Mouse (Mus musculus): Measurements from ENCODE around the gene Gltpd2. TPM values are rescaled to one million over a fixed set of nuclear protein-coding genes. Genes with fewer than 3 reads are reported as not detected.
"Not testable (repeated sequence)": the region's sequence is repeated elsewhere in the genome, so short reads cannot be mapped to it uniquely, and the experiment has no call there.

The Gltpd2 gene
- not detected for total RNA-seq (2021)
- long read RNA-seq, experiment 1 = 0 reads
- long read RNA-seq, experiment 2 = 0 reads

GRCm38 (mm10) chr11:70518923-70519322 lies at the start of gene Gltpd2:
Gltpd2 (plus strand) TSS chr11:70519196.
- no peak for DNase-seq (ENCODE audit: low spot score)

- DNase-seq (ENCODE audit: low spot score) = no peak
Measured at GRCm38 (mm10) chr11:70469764-70470163, 49.2 kb upstream of the Gltpd2 start.

- no peak for DNase-seq (ENCODE audit: low spot score)
Measured at GRCm38 (mm10) chr11:70472716-70473115, 46.3 kb upstream of the Gltpd2 start.

- DNase-seq (ENCODE audit: low spot score) = not testable (repeated sequence)
Measured at GRCm38 (mm10) chr11:70473291-70473690, 45.7 kb upstream of the Gltpd2 start.

- DNase-seq (ENCODE audit: low spot score) = no peak
Measured at GRCm38 (mm10) chr11:70474872-70475534, 44.0 kb upstream of the Gltpd2 start.

- DNase-seq (ENCODE audit: low spot score) = no peak
Measured at GRCm38 (mm10) chr11:70485498-70485897, 33.5 kb upstream of the Gltpd2 start.

GRCm38 (mm10) chr11:70487816-70488215 lies 31.2 kb upstream of the Gltpd2 start:
- DNase-seq (ENCODE audit: low spot score) = peak; percentile 15

- DNase-seq (ENCODE audit: low spot score) = peak; percentile 79
Measured at GRCm38 (mm10) chr11:70489138-70489537, 29.9 kb upstream of the Gltpd2 start.

- no peak for DNase-seq (ENCODE audit: low spot score)
Measured at GRCm38 (mm10) chr11:70489684-70490083, 29.3 kb upstream of the Gltpd2 start.

GRCm38 (mm10) chr11:70499566-70500475 lies 19.2 kb upstream of the Gltpd2 start:
- DNase-seq (ENCODE audit: low spot score) = peak; percentile 24

GRCm38 (mm10) chr11:70500476-70500812 lies 18.6 kb upstream of the Gltpd2 start:
- no peak for DNase-seq (ENCODE audit: low spot score)

- no peak for DNase-seq (ENCODE audit: low spot score)
Measured at GRCm38 (mm10) chr11:70502018-70502417, 17.0 kb upstream of the Gltpd2 start.

GRCm38 (mm10) chr11:70504970-70505369 lies 14.0 kb upstream of the Gltpd2 start, which contains the start of gene Tm4sf5:
Tm4sf5 (plus strand) TSS chr11:70505244.
- DNase-seq (ENCODE audit: low spot score) = no peak

- peak; percentile 77 for DNase-seq (ENCODE audit: low spot score)
Measured at GRCm38 (mm10) chr11:70506385-70506784, 12.6 kb upstream of the Gltpd2 start.

- DNase-seq (ENCODE audit: low spot score) = no peak
Measured at GRCm38 (mm10) chr11:70506962-70507515, 12.0 kb upstream of the Gltpd2 start.

- DNase-seq (ENCODE audit: low spot score) = no peak
Measured at GRCm38 (mm10) chr11:70509753-70510564, 9.0 kb upstream of the Gltpd2 start.

- no peak for DNase-seq (ENCODE audit: low spot score)
Measured at GRCm38 (mm10) chr11:70511242-70511641, 7.8 kb upstream of the Gltpd2 start.

- DNase-seq (ENCODE audit: low spot score) = no peak
Measured at GRCm38 (mm10) chr11:70511825-70512224, 7.2 kb upstream of the Gltpd2 start.

- no peak for DNase-seq (ENCODE audit: low spot score)
Measured at GRCm38 (mm10) chr11:70512709-70513342, 6.2 kb upstream of the Gltpd2 start.

- peak; percentile 71 for DNase-seq (ENCODE audit: low spot score)
Measured at GRCm38 (mm10) chr11:70513520-70513919, 5.5 kb upstream of the Gltpd2 start.

GRCm38 (mm10) chr11:70514288-70514687 lies 4.7 kb upstream of the Gltpd2 start, which contains the start of gene Vmo1:
Vmo1 (minus strand) TSS chr11:70514616.
- no peak for DNase-seq (ENCODE audit: low spot score)

Measured in gastrocnemius, adult 18-20 months (tissue).